Mouse (Mus musculus): Measurements from ENCODE around the gene Gm21958.

DNA sequence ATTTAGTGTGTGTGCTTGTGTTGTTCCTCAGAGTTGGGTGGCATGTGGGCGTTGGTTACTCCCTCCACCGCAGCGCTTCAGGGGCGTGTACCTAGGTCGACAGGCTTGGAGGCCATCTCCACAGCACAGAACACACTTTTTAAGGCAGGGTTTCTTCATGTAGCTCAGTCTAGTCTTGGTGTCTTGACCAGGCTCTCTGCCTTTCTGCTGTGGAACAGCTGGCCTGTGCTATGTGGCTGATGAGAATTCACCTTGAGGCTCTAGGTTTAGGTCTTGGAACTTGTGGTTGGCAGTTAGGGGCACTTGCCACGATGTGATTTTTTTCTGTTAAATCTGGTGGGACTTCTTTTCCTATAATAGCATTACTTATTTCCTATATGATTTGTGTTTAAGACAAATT, at the start of gene Gm21958:
- TF ChIP-seq GATA1 (IDR thresholded peaks at IDR 0.05; ENCODE audit: low read length) = no peak
- no peak for TF ChIP-seq TAL1 (IDR thresholded peaks at IDR 0.05; ENCODE audit: low read length)
